Mouse (Mus musculus) myocyte (in vitro differentiated cells): ENCODE results near the gene Nkain2.

Experiments
- CEBPB ChIP-seq: IDR thresholded peaks from 2 replicates; pipeline ENCODE4 v1.6.1; 2011; ENCODE audit warnings: mild to moderate bottlenecking, moderate library complexity; ENCODE audit not compliant: poor library complexity, insufficient read depth, severe bottlenecking
- MYOD1 ChIP-seq, 3 experiments: IDR thresholded peaks; one replicate each; pipeline ENCODE4 v1.6.1; 2011; ENCODE audit warnings: control low read depth in 2 of 3, low read depth in 2 of 3, mild to moderate bottlenecking in 2 of 3, moderate library complexity in 1 of 3; ENCODE audit not compliant: insufficient read length in 2 of 3, control insufficient read depth in 1 of 3
- MYOG ChIP-seq, 3 experiments: IDR thresholded peaks; one replicate each; pipeline ENCODE4 v1.6.1; 2011; ENCODE audit warnings: control low read depth in 2 of 3, low read depth in 2 of 3, mild to moderate bottlenecking in 2 of 3; ENCODE audit not compliant: insufficient read length in 2 of 3, control insufficient read depth in 1 of 3, insufficient read depth in 1 of 3
- POLR2A ChIP-seq: IDR thresholded peaks from one replicate; pipeline ENCODE4 v1.6.1; 2011; ENCODE audit warnings: low read depth, mild to moderate bottlenecking, control low read depth, moderate library complexity; ENCODE audit not compliant: insufficient read length
- SRF ChIP-seq: IDR thresholded peaks from one replicate; pipeline ENCODE4 v1.6.1; 2011; ENCODE audit warnings: low read depth; ENCODE audit not compliant: control insufficient read depth, insufficient read length
- TCF12 ChIP-seq: IDR thresholded peaks from one replicate; pipeline ENCODE4 v1.6.1; 2011; ENCODE audit warnings: mild to moderate bottlenecking, control low read depth; ENCODE audit not compliant: poor library complexity, insufficient read depth, severe bottlenecking
- TCF3 ChIP-seq: IDR thresholded peaks from one replicate; pipeline ENCODE4 v1.6.1; 2011; ENCODE audit warnings: low read depth, control low read depth; ENCODE audit not compliant: insufficient read length

GRCm38 (mm10) chr10:32301024-32301597 is 589.2 kb downstream of the Nkain2 start:
- TF ChIP-seq POLR2A (no peak), TCF3 (no peak), MYOD1 (IDR thresholded peaks at IDR 0.05; ENCODE audit: control insufficient read depth in 1 of 3, insufficient read length in 2 of 3, low read depth in 2 of 3) (no peak), MYOG (IDR thresholded peaks at IDR 0.05; ENCODE audit: control insufficient read depth in 1 of 3, insufficient read depth in 1 of 3, insufficient read length in 2 of 3, low read depth in 2 of 3) (no peak), SRF (no peak), CEBPB (no peak), TCF12 (no peak)
